Mouse (Mus musculus) midbrain, embryonic 15.5 days (tissue): ENCODE measurements around the gene Opalin. TPM values are rescaled to one million over a fixed set of nuclear protein-coding genes. Genes with fewer than 3 reads are reported as not detected.

Experiments
- ATAC-seq: fragments of 200-750 bp; cut with Nextera tagmentation; replicated peaks from 2 replicates; pipeline ENCODE4 v1.8.0; 2017; ENCODE audit warnings: moderate TSS enrichment
- H3K27ac ChIP-seq: fragments of 300-500 bp; sonication (generic); 2 replicates; pipeline ENCODE4 v1.5.1; 2015; ENCODE audit warnings: mild to moderate bottlenecking, inconsistent platforms
- H3K27me3 ChIP-seq: fragments of 300-500 bp; sonication (generic); replicated peaks from 2 replicates; pipeline ENCODE4 v1.6.1; 2015; ENCODE audit warnings: inconsistent platforms
- H3K36me3 ChIP-seq: fragments of 300-500 bp; sonication (generic); replicated peaks from 2 replicates; pipeline ENCODE4 v1.6.1; 2015; ENCODE audit warnings: inconsistent platforms
- H3K4me1 ChIP-seq: fragments of 300-500 bp; sonication (generic); 2 replicates; pipeline ENCODE4 v1.6.1; 2015; ENCODE audit warnings: inconsistent platforms
- H3K4me2 ChIP-seq: fragments of 300-500 bp; sonication (generic); 2 replicates; pipeline ENCODE4 v1.6.1; 2015; ENCODE audit warnings: inconsistent platforms, mild to moderate bottlenecking, moderate library complexity
- H3K4me3 ChIP-seq: fragments of 300-500 bp; sonication (generic); 2 replicates; pipeline ENCODE4 v1.5.1; 2015; ENCODE audit warnings: mild to moderate bottlenecking, inconsistent platforms
- H3K9ac ChIP-seq: fragments of 300-500 bp; sonication (generic); 2 replicates; pipeline ENCODE4 v1.6.1; 2015; ENCODE audit warnings: mild to moderate bottlenecking, inconsistent platforms
- H3K9me3 ChIP-seq: fragments of 300-500 bp; sonication (generic); 2 replicates; pipeline ENCODE4 v1.6.1; 2016; ENCODE audit warnings: inconsistent platforms
- WGBS: fragments of 180-500 bp; shearing (Covaris S2); methylation state at CpG from one replicate; pipeline ENCODE4 v1.1.7; 2015; ENCODE audit warnings: mixed read lengths; 5-methylcytosine and 5-hydroxymethylcytosine counted together
- polyA plus RNA-seq: library from polyadenylated mRNA; unstranded; fragments of >200 nt; fragmentation: Nextera tagmentation; extraction: Ambion mirVana; gene quantifications from 2 replicates; pipeline ENCODE4 v1.2.1, GENCODE M21; 2015

Gene Opalin
- polyA plus RNA-seq, 1 experiment from 2014 or later = not detected

DNA sequence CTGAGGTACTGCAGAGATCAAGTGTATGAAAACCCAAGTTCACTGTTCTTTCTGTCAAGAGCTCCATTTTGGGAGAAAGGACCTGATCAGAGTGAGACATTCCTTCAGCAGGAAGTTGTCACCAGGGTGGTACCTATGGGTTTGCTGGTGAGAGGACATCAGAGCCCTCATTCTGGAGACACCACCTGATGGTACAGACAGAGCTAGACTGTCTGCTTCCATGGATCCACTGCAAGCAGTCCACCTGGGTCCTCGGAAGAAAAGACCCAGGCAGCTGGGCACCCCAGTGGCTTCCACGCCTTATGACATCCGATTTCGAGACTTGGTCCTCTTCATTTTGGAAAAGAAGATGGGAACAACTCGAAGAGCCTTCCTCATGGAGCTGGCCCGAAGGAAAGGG, 47.7 kb downstream of the Opalin start, which contains the start of gene Dntt:
Gene Dntt (plus strand): TSS at position 57 of the 400 bp plus-strand sequence.
- no peak for ATAC-seq
- Histone ChIP-seq H3K4me1 (no peaks in the 10 kb centered on the region), H3K4me3 (no peak within 1 kb of the TSS), H3K27ac (no peak within 1 kb of the TSS), H3K4me2 (no peak within 1 kb of the TSS), H3K27me3 (no peaks in the 10 kb centered on the region), H3K9me3 (no peaks in the 10 kb centered on the region), H3K36me3 (no peaks in the 10 kb centered on the region), H3K9ac (no peak within 1 kb of the TSS)
- WGBS = 86% methylated on average over 6 of the region's 6 CpGs

DNA sequence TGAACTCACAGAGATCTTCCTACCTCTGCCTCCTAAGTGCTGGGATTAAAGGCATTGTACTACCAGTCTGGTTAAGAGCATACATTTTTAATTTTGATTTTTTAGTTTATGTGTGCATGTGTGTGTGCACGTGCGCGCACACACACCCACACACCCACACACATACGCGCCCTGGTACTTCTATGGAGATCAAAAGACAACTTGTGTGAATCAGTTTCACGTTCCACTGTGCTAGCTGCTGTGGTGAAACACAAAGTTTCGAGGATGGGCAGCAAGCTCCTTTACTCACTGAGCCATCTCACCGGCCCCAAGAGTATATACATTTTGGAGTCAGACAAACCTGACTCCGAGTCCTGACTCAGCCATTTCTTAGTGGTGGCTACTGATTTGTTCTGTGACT, 49.3 kb downstream of the Opalin start:
- Histone ChIP-seq H3K4me1 (no peaks in the 10 kb centered on the region), H3K9me3 (no peaks in the 10 kb centered on the region), H3K27ac (no peak overlapping the region), H3K9ac (no peak overlapping the region), H3K4me3 (no peak overlapping the region), H3K36me3 (no peaks in the 10 kb centered on the region), H3K27me3 (no peaks in the 10 kb centered on the region), H3K4me2 (no peak overlapping the region)
- ATAC-seq = no peak
- WGBS = 94% methylated on average over 9 of the region's 9 CpGs

DNA sequence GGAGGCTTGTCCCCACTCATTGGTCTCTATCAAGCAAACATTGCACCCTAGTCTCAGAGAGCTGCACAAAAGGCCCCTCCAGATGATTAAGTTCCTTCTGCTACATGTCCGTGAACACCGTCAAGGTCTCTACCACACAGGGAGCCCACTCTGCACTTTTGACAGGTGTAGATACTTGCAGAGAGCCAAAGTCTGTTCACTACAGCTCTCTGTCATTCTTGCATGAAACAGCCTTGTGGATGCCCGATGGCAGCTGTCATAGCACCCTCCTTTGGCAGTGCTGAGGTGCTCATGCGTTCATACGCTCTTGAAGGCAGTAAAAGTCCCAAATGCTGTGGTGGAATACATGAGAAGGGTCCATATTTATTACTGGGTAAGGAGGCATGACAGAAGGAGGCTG, 49.9 kb downstream of the Opalin start:
- WGBS = 90% methylated on average over 5 of the region's 5 CpGs
- no peak for ATAC-seq
- H3K4me2 ChIP-seq = no peak overlapping the region

DNA sequence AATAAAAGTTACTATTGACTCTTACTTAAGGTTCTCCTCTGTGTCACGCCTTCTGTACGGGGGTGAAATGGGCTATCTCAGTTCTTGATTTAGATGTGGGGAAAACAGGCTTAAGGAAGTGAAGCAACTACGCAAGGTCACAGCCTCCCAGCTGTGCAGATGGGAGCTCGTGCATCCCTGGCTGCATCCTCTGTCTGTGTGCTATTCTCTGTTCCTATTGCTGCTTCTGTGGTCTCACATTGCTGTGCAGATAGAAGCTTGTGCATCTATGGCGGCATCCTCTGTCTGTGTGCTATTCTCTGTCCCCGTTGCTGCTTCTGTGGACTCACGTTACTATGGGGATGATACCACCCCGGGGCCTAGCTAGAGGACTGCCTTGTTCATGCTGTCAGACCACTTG, 50.4 kb downstream of the Opalin start:
- WGBS = 83% methylated on average over 8 of the region's 8 CpGs
- H3K9ac ChIP-seq = no peak overlapping the region
- no peaks in the 10 kb centered on the region for H3K36me3 ChIP-seq
- no peaks in the 10 kb centered on the region for H3K27me3 ChIP-seq
- H3K4me1 ChIP-seq = no peaks in the 10 kb centered on the region
- H3K4me2 ChIP-seq = no peak overlapping the region
- no peak for ATAC-seq
- no peak overlapping the region for H3K27ac ChIP-seq
- H3K4me3 ChIP-seq = no peak overlapping the region
- H3K9me3 ChIP-seq = no peaks in the 10 kb centered on the region

More for the DNA sequence above, 49.9 kb downstream of the Opalin start:
- Histone ChIP-seq H3K9me3 (no peaks in the 10 kb centered on the region), H3K9ac (no peak overlapping the region), H3K27ac (no peak overlapping the region), H3K4me1 (no peaks in the 10 kb centered on the region), H3K4me3 (no peak overlapping the region), H3K27me3 (no peaks in the 10 kb centered on the region), H3K36me3 (no peaks in the 10 kb centered on the region)

DNA sequence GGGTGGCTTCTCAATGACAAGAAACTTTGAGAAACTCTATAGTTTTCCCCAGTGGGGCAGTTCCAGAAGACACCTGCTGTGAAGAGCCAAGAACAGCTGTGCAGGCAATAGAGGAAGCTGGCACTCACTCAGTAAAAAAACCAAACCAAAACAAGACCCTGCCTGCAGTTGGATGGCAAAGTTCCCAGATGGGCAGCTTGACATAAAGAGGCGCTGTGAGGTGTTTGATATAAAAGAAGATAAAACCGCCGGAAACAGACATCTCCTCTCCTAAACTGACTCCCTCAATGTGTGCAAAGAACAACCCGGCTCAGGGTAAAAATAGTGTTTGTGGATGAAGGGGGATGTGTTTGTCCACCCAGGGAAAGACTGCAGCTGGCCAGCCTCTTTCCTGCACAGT, 54.7 kb downstream of the Opalin start:
- no peak overlapping the region for H3K4me3 ChIP-seq
- 69% methylated on average over 4 of the region's 4 CpGs for WGBS
- no peak for ATAC-seq
- H3K9ac ChIP-seq = no peak overlapping the region
- H3K36me3 ChIP-seq = no peaks in the 10 kb centered on the region
- no peak overlapping the region for H3K27ac ChIP-seq
- H3K27me3 ChIP-seq = no peaks in the 10 kb centered on the region
- no peaks in the 10 kb centered on the region for H3K4me1 ChIP-seq
- no peaks in the 10 kb centered on the region for H3K9me3 ChIP-seq
- no peak overlapping the region for H3K4me2 ChIP-seq

DNA sequence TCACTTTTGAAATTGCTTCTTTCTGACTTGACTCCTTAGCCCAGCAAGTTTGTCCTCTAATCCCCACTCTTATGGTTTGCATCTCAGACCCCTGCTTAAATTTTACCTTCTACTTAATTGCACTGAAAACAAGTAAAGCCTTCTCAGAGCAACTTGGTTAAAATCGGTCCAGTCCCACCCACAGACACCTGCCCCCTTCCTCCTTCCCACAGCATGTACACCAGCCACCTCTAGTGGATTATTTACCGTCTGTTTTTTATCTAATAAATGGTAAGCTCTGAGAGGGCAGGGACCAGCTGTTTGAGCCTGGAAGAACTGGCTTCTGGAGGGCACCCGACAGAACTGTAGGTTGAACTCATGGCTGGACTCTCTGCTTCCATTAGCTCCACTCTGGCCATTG, 56.4 kb downstream of the Opalin start:
- Histone ChIP-seq H3K4me2 (no peak overlapping the region), H3K9me3 (no peaks in the 10 kb centered on the region), H3K4me1 (peaks cover 3% of the 10 kb centered on the region; the same call in 1 of the 2 replicates), H3K4me3 (no peak overlapping the region), H3K9ac (no peak overlapping the region), H3K27ac (no peak overlapping the region), H3K36me3 (no peaks in the 10 kb centered on the region), H3K27me3 (no peaks in the 10 kb centered on the region)
- no peak for ATAC-seq
- 78% methylated on average over 3 of the region's 3 CpGs for WGBS

DNA sequence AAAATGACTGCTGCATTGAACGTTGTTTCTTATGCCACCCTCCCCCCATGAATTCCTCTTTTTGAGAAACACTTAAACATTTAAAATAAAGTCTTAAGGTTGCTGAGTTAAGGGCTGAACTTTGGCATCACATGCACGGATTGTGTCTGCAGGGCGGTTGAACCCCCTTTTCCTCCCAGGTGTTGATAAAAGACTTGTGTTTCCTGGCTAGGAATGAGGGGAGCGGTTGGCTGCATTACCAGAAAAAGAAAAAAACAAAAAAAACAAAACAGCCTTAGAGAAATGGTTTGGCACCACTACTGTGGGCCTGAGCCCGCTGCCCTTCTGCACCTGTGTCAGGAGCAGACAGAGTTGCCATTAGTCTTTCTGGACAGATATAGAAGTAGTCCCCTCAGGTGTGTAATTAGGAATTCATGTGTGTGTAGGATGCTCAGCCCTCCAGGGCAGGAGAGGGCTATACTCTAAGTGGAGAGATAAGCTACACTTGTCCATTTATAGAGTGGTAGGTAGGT, 57.7 kb downstream of the Opalin start:
- Histone ChIP-seq H3K36me3 (no peaks in the 10 kb centered on the region), H3K9ac (no peak overlapping the region), H3K4me1 (peaks cover 3% of the 10 kb centered on the region; the same call in 1 of the 2 replicates), H3K4me3 (no peak overlapping the region), H3K9me3 (no peaks in the 10 kb centered on the region), H3K27me3 (no peaks in the 10 kb centered on the region), H3K4me2 (no peak overlapping the region), H3K27ac (no peak overlapping the region)
- WGBS = 82% methylated on average over 5 of the region's 5 CpGs
- ATAC-seq = no peak

GRCm38 (mm10) chr19:41015951-41016716, 60.8 kb downstream of the Opalin start:
- peaks cover 3% of the 10 kb centered on the region; the same call in 1 of the 2 replicates for H3K4me1 ChIP-seq
- no peaks in the 10 kb centered on the region for H3K9me3 ChIP-seq
- peak overlapping the region; percentile 48 for H3K4me2 ChIP-seq
- H3K27ac ChIP-seq = no peak overlapping the region
- ATAC-seq = peak; percentile 75
- no peak overlapping the region for H3K9ac ChIP-seq
- H3K27me3 ChIP-seq = no peaks in the 10 kb centered on the region; the same call in 1 of the 2 replicates
- H3K4me3 ChIP-seq = peak overlapping the region; percentile 10; the same call in 1 of the 2 replicates
- H3K36me3 ChIP-seq = no peaks in the 10 kb centered on the region
- 16% methylated on average over 14 of the region's 14 CpGs for WGBS

DNA sequence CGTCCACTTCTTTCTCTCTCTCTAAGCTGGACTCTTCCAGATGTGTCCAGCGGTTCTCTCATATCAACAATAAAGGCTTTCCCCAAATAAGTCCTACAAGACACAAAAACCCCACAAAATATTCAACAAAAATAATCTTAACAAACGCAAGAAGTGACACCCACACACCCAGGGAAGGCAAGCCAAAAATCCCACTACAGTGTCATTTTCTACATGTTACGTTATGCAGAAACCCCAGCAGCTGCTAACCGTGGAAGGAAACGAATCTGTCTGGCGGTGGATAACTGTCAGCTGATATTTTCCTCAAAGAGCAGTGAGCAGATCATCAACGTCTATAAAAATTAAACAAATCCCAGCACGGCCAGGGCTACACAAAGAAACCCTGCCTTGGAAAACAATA, 62.9 kb downstream of the Opalin start:
- no peak overlapping the region for H3K4me3 ChIP-seq
- no peaks in the 10 kb centered on the region for H3K9me3 ChIP-seq
- no peaks in the 10 kb centered on the region; the same call in 1 of the 2 replicates for H3K27me3 ChIP-seq
- no peak overlapping the region for H3K27ac ChIP-seq
- 21% methylated on average over 9 of the region's 9 CpGs for WGBS
- no peak for ATAC-seq
- peaks cover 3% of the 10 kb centered on the region; the same call in 1 of the 2 replicates for H3K4me1 ChIP-seq
- H3K36me3 ChIP-seq = no peaks in the 10 kb centered on the region
- no peak overlapping the region for H3K9ac ChIP-seq
- 0 out of 2 replicates have a peak overlapping the region, but pooled peaks have one; percentile 2 for H3K4me2 ChIP-seq

GRCm38 (mm10) chr19:41013591-41013990, 63.3 kb downstream of the Opalin start:
- no peak overlapping the region for H3K4me2 ChIP-seq

More at GRCm38 (mm10) chr19:41013591-41013990, 63.3 kb downstream of the Opalin start:
- no peak overlapping the region for H3K9ac ChIP-seq
- H3K4me1 ChIP-seq = peaks cover 3% of the 10 kb centered on the region; the same call in 1 of the 2 replicates
- H3K27me3 ChIP-seq = no peaks in the 10 kb centered on the region; the same call in 1 of the 2 replicates
- H3K36me3 ChIP-seq = no peaks in the 10 kb centered on the region
- H3K9me3 ChIP-seq = no peaks in the 10 kb centered on the region
- 11% methylated on average over 5 of the region's 5 CpGs for WGBS
- H3K4me3 ChIP-seq = no peak overlapping the region
- no peak overlapping the region for H3K27ac ChIP-seq
- ATAC-seq = no peak; the same call in 1 of the 2 replicates
